Mouse (Mus musculus): ENCODE results near the gene Stip1. TPM values are rescaled to one million over a fixed set of nuclear protein-coding genes. Genes with fewer than 3 reads are reported as not detected.

The Stip1 gene
- total RNA-seq, 2 experiments from 2014 or later, result 284 to 378 TPM

Other genes starting within 250 kb of the Stip1 start
- gene Rps6ka4, start 199.3 kb downstream of the Stip1 start, total RNA-seq (2021), result 10 to 100 TPM; 23.2 to 25.3 TPM
- gene Ccdc88b, start 181.8 kb downstream of the Stip1 start, total RNA-seq (2021), result 1 to 10 TPM; 2.0 TPM
- gene Trmt112, start 130.3 kb downstream of the Stip1 start, total RNA-seq (2021), result 100 to 1,000 TPM in 1 of 2 experiments, 10 to 100 TPM in 1; 83.2 to 110 TPM
- gene Prdx5, start 129.9 kb downstream of the Stip1 start, total RNA-seq (2021), result 100 to 1,000 TPM; 303 to 375 TPM
- gene Esrra, start 118.2 kb downstream of the Stip1 start, total RNA-seq (2021), result 10 to 100 TPM; 38.7 to 63.0 TPM
- 1 to 10 TPM in 1 of 2 experiments, not detected in 1; 1.2 TPM for gene Catsperz, start 114.6 kb downstream of the Stip1 start, total RNA-seq (2021)
- gene Kcnk4, start 105.5 kb downstream of the Stip1 start, total RNA-seq (2021), result under 1 TPM; 0.23 to 0.35 TPM
- 10 to 100 TPM; 45.5 to 46.0 TPM for gene Bad, start 98.1 kb downstream of the Stip1 start, total RNA-seq (2021)
- gene Gpr137, start 97.5 kb downstream of the Stip1 start, total RNA-seq (2021), result 10 to 100 TPM; 56.4 to 56.8 TPM
- 100 to 1,000 TPM; 160 to 199 TPM for gene Ppp1r14b, start 65.0 kb downstream of the Stip1 start, total RNA-seq (2021)
- 10 to 100 TPM; 34.1 to 43.9 TPM for gene Plcb3, start 63.5 kb downstream of the Stip1 start, total RNA-seq (2021)
- 100 to 1,000 TPM in 1 of 2 experiments, 10 to 100 TPM in 1; 86.9 to 104 TPM for gene Fkbp2, start 59.5 kb downstream of the Stip1 start, total RNA-seq (2021)
- 100 to 1,000 TPM in 1 of 2 experiments, 10 to 100 TPM in 1; 84.3 to 164 TPM for gene Vegfb, start 52.3 kb downstream of the Stip1 start, total RNA-seq (2021)
- 10 to 100 TPM; 43.4 to 50.0 TPM for gene Dnajc4, start 47.4 kb downstream of the Stip1 start, total RNA-seq (2021)
- 10 to 100 TPM; 21.5 to 24.7 TPM for gene Nudt22, start 43.9 kb downstream of the Stip1 start, total RNA-seq (2021)
- gene Trpt1, start 43.8 kb downstream of the Stip1 start, total RNA-seq (2021), result 10 to 100 TPM; 11.4 to 15.4 TPM
- 1 to 10 TPM; 7.4 to 8.7 TPM for gene Fermt3, start 20.5 kb downstream of the Stip1 start, total RNA-seq (2021)
- 10 to 100 TPM; 62.4 to 77.9 TPM for gene Macrod1, start 16.8 kb upstream of the Stip1 start, total RNA-seq (2021)
- gene Flrt1, start 65.8 kb upstream of the Stip1 start, total RNA-seq (2021), result 1 to 10 TPM; 2.1 to 9.3 TPM
- 100 to 1,000 TPM in 1 of 2 experiments, 10 to 100 TPM in 1; 96.7 to 125 TPM for gene Otub1, start 166.3 kb upstream of the Stip1 start, total RNA-seq (2021)
- 1,000 to 10,000 TPM; 1,005 to 1,597 TPM for gene Cox8a, start 177.6 kb upstream of the Stip1 start, total RNA-seq (2021)
- gene Naa40, start 201.2 kb upstream of the Stip1 start, total RNA-seq (2021), result 10 to 100 TPM; 18.6 to 20.7 TPM
- gene Rcor2, start 227.4 kb upstream of the Stip1 start, total RNA-seq (2021), result 1 to 10 TPM; 1.5 to 2.5 TPM